Mouse (Mus musculus): Measurements from ENCODE around the gene Gins2. TPM values are rescaled to one million over a fixed set of nuclear protein-coding genes. Genes with fewer than 3 reads are reported as not detected.

Gene Gins2
- polyA plus RNA-seq (2012; rRNA removed): 26.9 and 32.1 TPM in 2 replicates

DNA sequence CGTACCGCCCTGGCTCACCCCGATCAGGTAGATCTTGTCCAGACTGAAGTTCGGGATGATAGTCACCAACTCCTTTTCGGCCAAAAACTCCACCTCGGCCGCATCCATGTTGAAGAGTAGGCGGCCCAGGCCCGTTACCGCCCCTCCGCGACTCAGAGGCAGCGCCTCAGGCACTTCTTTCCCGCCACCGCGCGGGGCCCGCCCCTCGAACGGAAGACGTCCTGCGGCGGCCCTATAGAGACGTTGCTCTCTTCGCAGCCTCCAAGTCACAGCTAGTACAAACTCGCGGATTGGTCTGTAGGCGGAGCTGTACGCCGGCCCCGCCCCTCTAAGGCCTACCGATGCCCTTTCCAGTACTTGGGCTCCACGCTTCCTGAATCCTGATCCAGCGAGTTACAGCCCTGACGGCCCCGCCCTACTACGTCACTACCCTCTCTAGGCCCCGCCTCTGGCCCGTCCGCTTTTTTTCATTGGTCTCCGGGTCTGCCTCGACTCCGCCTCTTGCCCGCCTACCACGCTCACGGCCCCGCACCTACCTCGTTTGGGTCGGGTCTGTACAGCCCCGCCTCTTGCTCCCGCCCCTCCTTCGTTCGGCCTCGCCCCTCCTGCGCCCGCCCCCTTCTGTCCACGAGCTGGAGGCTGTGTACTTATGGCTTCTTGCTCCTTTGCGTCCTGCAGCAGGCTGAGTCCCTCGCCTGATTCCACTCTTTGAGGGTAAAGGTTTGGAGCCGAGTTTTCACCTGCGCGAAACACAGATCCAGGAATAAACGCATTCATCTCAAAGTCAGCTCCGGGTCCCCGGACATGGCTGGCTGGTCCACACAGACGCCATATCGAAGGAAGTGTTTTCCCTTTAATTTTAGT lies at the start of gene Gins2:
Gins2 (minus strand) TSS at position 397 of the 864 bp plus-strand sequence.
- no peaks in the 10 kb centered on the region for H3K27me3 ChIP-seq (ENCODE audit: control insufficient read depth, insufficient read depth, low read length)
- TF ChIP-seq POLR2A (IDR thresholded peaks at IDR 0.05; ENCODE audit: control insufficient read depth, low read depth, low read length) (peak; percentile 47; the same call in 1 of the 2 replicates), CTCF (IDR thresholded peaks at IDR 0.05; ENCODE audit: control insufficient read depth, insufficient read depth, insufficient replicate concordance, low read depth, low read length) (no peak; the same call in 1 of the 2 replicates)
- H3K36me3 ChIP-seq (ENCODE audit: control insufficient read depth, insufficient read depth, low read length): no peaks in the 10 kb centered on the region
- peak within 1 kb of the TSS; percentile 85 for H3K4me3 ChIP-seq (ENCODE audit: control insufficient read depth, low read depth, low read length)
- no peaks in the 10 kb centered on the region; the same call in none of the 2 replicates for H3K4me1 ChIP-seq (ENCODE audit: control insufficient read depth, insufficient read depth, low read length)
- H3K27ac ChIP-seq (ENCODE audit: control insufficient read depth, insufficient read depth, low read depth, low read length): peak within 1 kb of the TSS; percentile 19; the same call in 1 of the 2 replicates

DNA sequence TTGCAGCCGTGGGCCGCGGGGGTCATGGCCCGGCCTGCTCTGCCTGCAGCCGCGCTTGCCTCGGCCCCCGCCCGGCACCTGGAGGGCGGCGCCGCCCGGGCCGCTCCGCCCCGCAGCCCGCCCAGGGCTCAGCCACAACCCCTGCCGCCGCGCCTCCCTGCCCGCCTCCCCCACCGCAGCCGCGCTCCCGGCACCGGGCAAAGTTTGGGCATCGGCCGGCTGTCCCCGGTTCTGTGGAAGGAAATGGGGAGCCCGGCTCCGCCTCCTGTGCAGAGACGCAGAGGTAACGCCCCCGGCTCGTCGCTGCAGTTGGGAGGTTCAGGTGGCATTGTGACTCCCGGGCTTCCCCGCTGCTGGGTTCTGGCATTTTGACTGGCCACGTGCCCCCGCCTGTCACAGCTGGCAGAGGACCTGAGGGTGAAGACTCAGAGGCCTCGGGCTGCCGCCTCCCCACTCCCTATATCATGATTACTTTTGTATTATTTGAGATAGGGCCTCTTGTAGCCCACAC lies 45.3 kb upstream of the Gins2 start:
- Histone ChIP-seq H3K27ac (ENCODE audit: control insufficient read depth, insufficient read depth, low read depth, low read length) (no peak overlapping the region), H3K36me3 (ENCODE audit: control insufficient read depth, insufficient read depth, low read length) (no peaks in the 10 kb centered on the region), H3K4me1 (ENCODE audit: control insufficient read depth, insufficient read depth, low read length) (peaks cover 7% of the 10 kb centered on the region), H3K4me3 (ENCODE audit: control insufficient read depth, low read depth, low read length) (peak overlapping the region; percentile 75), H3K27me3 (ENCODE audit: control insufficient read depth, insufficient read depth, low read length) (no peaks in the 10 kb centered on the region)
- TF ChIP-seq POLR2A (IDR thresholded peaks at IDR 0.05; ENCODE audit: control insufficient read depth, low read depth, low read length): no peak
- no peak for TF ChIP-seq CTCF (IDR thresholded peaks at IDR 0.05; ENCODE audit: control insufficient read depth, insufficient read depth, insufficient replicate concordance, low read depth, low read length)

DNA sequence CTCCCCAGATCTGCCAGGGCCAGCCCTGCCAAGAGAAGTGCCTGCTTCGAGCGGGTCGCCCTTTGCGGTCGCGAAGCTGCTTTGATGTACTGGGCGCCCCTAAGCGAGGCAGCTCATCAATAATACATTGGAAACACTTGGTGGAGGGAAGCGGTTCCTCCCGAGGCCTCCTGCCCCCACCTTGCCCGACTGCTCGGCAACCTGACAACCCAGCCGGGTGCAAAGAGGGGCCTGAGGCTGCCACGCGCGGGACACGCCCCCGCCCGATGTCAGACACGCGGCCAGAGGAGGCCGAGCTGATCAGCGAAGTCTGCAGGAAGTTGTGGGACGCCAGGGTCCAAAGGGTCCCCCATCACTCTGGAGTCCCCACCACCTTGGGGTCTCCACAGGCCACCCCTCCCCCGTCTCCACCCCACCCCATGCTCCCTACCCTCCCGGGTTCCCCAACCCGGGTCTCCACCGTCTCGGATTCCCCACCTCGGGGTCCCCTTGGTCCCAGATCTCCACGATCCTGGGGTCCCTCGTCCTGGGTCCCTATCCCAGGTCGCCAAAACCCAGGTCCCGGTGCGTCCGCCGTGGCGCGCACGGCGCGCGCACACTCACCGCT lies 44.7 kb upstream of the Gins2 start:
- H3K27me3 ChIP-seq (ENCODE audit: control insufficient read depth, insufficient read depth, low read length): no peaks in the 10 kb centered on the region
- H3K36me3 ChIP-seq (ENCODE audit: control insufficient read depth, insufficient read depth, low read length): no peaks in the 10 kb centered on the region
- peaks cover 7% of the 10 kb centered on the region for H3K4me1 ChIP-seq (ENCODE audit: control insufficient read depth, insufficient read depth, low read length)
- H3K4me3 ChIP-seq (ENCODE audit: control insufficient read depth, low read depth, low read length): peak overlapping the region; percentile 75
- TF ChIP-seq POLR2A (IDR thresholded peaks at IDR 0.05; ENCODE audit: control insufficient read depth, low read depth, low read length) (no peak), CTCF (IDR thresholded peaks at IDR 0.05; ENCODE audit: control insufficient read depth, insufficient read depth, insufficient replicate concordance, low read depth, low read length) (no peak)
- no peak overlapping the region for H3K27ac ChIP-seq (ENCODE audit: control insufficient read depth, insufficient read depth, low read depth, low read length)

DNA sequence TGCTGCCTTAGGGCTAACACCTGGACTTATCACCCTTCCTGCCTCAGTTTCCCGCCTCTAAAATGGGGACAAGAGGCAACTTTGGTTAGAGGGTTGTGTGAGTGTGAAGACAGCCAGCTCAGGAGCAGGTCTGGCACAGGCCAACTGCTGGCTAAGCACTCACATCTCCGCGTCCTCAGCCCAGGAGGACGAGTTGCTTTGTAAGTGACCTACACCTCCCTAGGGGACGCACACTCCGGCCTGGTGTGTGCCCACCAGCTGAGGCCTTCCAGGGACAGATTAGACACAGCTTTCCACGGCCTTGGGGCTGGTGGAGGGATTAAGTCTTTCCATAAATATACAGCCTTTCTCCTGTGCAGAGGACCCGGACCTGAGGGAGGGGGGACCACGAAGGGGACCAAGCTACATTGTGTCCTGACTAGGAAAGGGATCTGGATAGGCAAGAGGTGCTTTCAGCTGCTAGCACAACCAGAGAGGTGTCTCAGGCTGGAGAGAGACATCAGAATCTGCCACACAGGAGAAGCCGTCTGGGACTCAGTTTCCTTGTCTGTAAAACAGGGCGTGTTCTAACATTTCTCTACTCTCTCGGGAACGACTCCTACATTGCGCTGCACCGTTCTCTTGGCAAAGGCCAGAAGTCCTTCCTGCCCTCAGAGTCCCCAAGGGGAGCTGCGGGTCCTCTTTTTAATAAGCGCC lies 44.0 kb upstream of the Gins2 start:
- Histone ChIP-seq H3K27me3 (ENCODE audit: control insufficient read depth, insufficient read depth, low read length) (no peaks in the 10 kb centered on the region), H3K4me1 (ENCODE audit: control insufficient read depth, insufficient read depth, low read length) (peaks cover 7% of the 10 kb centered on the region), H3K36me3 (ENCODE audit: control insufficient read depth, insufficient read depth, low read length) (no peaks in the 10 kb centered on the region), H3K27ac (ENCODE audit: control insufficient read depth, insufficient read depth, low read depth, low read length) (no peak overlapping the region), H3K4me3 (ENCODE audit: control insufficient read depth, low read depth, low read length) (peak overlapping the region; percentile 75; the same call in 1 of the 2 replicates)
- TF ChIP-seq CTCF (IDR thresholded peaks at IDR 0.05; ENCODE audit: control insufficient read depth, insufficient read depth, insufficient replicate concordance, low read depth, low read length) (no peak), POLR2A (IDR thresholded peaks at IDR 0.05; ENCODE audit: control insufficient read depth, low read depth, low read length) (no peak)

DNA sequence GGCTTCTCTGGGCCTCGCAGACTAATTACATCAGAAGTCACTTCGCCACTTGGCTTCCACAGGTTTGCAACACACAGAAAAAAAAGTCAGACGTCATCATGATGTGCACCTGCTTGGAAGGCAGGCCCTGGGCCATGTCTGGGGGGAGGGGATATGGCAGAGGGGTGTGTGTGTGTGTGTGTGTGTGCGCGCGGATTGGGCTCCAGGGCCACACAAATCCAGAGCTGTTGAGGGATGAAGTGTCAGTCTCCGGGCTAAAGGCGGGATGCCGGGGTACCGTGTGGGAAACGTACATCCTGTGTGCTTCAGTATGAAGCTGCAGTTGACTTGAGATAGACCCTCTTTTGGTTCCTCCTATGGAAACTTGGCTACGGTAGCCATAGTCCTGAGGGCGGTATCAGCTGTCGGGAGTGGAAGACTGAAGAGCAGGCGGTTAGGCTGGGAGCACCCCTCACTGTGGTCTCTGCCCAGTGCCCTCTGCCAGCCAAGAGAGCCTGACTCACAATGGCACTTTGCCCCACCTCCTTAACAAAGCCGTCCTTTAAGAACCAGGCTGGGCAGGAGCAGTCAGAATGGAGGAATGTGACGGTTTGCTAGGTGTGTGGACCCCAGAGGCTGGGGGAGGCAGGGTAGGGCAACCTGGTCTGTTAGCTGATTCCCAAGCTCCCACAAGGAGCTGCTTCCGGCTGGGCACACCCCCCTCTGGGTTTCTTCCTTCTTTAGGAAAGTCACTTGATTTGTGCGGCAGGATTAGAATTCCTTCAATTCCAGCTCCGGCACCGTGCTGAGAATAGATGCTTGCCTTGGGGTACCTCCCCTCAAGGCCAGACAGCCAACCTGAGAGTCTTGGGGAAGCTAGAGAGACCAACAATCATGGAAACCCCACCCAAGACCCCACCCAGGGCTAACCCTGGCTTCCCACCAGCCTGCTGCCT lies 42.6 kb upstream of the Gins2 start:
- TF ChIP-seq POLR2A (IDR thresholded peaks at IDR 0.05; ENCODE audit: control insufficient read depth, low read depth, low read length): no peak
- no peak for TF ChIP-seq CTCF (IDR thresholded peaks at IDR 0.05; ENCODE audit: control insufficient read depth, insufficient read depth, insufficient replicate concordance, low read depth, low read length)
- Histone ChIP-seq H3K4me1 (ENCODE audit: control insufficient read depth, insufficient read depth, low read length) (peaks cover 7% of the 10 kb centered on the region), H3K36me3 (ENCODE audit: control insufficient read depth, insufficient read depth, low read length) (no peaks in the 10 kb centered on the region), H3K27me3 (ENCODE audit: control insufficient read depth, insufficient read depth, low read length) (no peaks in the 10 kb centered on the region), H3K27ac (ENCODE audit: control insufficient read depth, insufficient read depth, low read depth, low read length) (no peak overlapping the region), H3K4me3 (ENCODE audit: control insufficient read depth, low read depth, low read length) (no peak overlapping the region; the same call in 1 of the 2 replicates)

DNA sequence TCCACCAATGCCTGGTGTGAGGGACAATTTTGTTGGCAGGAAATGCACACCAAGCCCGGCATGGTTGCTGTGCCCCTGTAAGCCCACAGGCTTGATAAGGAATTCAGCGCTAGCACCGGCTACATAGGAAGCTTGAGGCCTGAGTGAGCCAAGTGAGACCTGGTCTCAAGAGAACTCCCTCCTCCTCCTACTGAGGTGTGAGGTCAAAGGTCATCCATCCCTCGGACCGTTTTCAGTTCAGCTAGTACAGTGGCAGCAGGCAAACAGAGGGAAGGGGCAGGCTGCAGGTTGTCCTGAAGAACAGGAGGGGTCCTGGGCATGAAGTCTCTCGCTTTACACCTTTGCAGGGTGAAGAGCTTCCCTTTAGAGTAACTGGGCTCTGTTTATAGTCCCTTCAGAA lies 41.7 kb upstream of the Gins2 start:
- H3K27me3 ChIP-seq (ENCODE audit: control insufficient read depth, insufficient read depth, low read length): no peaks in the 10 kb centered on the region
- TF ChIP-seq CTCF (IDR thresholded peaks at IDR 0.05; ENCODE audit: control insufficient read depth, insufficient read depth, insufficient replicate concordance, low read depth, low read length): no peak
- TF ChIP-seq POLR2A (IDR thresholded peaks at IDR 0.05; ENCODE audit: control insufficient read depth, low read depth, low read length): no peak
- H3K4me1 ChIP-seq (ENCODE audit: control insufficient read depth, insufficient read depth, low read length): peaks cover 11% of the 10 kb centered on the region
- H3K4me3 ChIP-seq (ENCODE audit: control insufficient read depth, low read depth, low read length): peak overlapping the region; percentile 1; the same call in 1 of the 2 replicates
- no peak overlapping the region for H3K27ac ChIP-seq (ENCODE audit: control insufficient read depth, insufficient read depth, low read depth, low read length)
- no peaks in the 10 kb centered on the region for H3K36me3 ChIP-seq (ENCODE audit: control insufficient read depth, insufficient read depth, low read length)

Measured in testis, adult 2 months (tissue).